In the genomic region with DNA sequence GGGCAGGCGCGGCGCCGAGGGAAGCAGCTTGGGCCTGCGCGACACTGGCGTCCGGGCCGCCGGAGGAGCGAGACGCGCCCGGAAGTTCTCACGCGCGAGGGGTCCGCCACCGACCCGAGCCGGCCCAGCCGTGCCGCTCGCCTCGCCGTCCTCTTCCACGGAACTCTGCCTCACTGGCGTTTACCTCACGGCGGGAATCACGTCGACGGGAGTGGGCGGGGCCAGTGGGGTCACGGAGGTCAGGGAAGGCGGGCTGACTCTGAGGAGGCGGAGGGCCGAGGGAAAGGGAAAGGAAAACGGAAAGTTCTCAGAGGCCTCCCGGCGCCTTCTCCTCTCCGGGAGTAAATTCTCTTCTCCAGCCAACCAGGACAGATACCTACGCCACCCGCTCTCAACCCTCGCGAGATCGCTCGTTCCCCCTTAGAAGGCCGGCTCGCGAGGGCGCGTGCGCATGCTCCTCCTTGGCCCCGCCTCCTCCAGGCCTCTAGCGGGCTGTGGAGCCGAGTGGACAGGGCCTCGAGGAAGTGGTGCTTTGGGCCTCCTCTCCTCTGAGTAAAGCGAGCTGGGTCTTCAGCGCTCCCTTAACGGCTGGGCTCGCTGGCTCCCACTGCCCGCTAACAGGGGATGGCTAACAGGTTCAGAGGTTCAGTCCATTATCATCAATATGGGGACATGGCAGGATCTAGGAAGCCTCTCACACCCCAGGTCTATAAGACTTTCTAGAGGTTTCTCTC, we compare ENCODE assay signal across 11 mouse cellular contexts. TPM values are rescaled to one million over a fixed set of nuclear protein-coding genes. Genes with fewer than 3 reads are reported as not detected.
DNase-seq lines count a peak whose midpoint lies in the region; ATAC-seq and TF ChIP-seq lines count a peak whose summit lies in the region.
"Not testable (repeated sequence)": the region's sequence is repeated elsewhere in the genome, so short reads cannot be mapped to it uniquely, and the experiment has no call there.
"Had no signal": no experiment of that assay in that cellular context is flagged by ENCODE, and none has a peak within 500 bp of the region (broad histone marks: within the 10 kb centered on the region; RNA-seq: fewer than 3 reads in every experiment).

No protein-coding gene starts in this region.

- H3K4me2 ChIP-seq in hindbrain, embryonic 13.5 days: peak overlapping the region; percentile 46
- peak overlapping the region; percentile 53 for H3K4me2 ChIP-seq in lung, embryonic 14.5 days
- peak overlapping the region; percentile 42 for H3K4me2 ChIP-seq in stomach, embryonic 16.5 days (ENCODE audit: low read depth, low read length)

- not testable (repeated sequence) for H3K27me3 ChIP-seq in ES-Bruce4 (ENCODE audit: control insufficient read depth, insufficient read depth, low read length, poor library complexity, severe bottlenecking); embryonic facial prominence, embryonic 10.5 days (replicated peaks; ENCODE audit: low read depth, poor library complexity, severe bottlenecking); hindbrain, embryonic 13.5 days; lung, embryonic 14.5 days (ENCODE audit: insufficient read depth, low read length); stomach, embryonic 16.5 days (ENCODE audit: control insufficient read depth, insufficient read depth, low read length)

- DNase-seq in embryonic facial prominence, embryonic 10.5 days (ENCODE audit: low spot score): peak; percentile 54
- peak; percentile 5 for DNase-seq in gastrocnemius, postnatal 14 days
- peak; percentile 4 to 42 for DNase-seq in kidney, postnatal 25 days
- DNase-seq in lung, embryonic 14.5 days: peak; percentile 7
- peak; percentile 37 for DNase-seq in naive thymus-derived CD4-positive, alpha-beta T cell, adult 2 months (ENCODE audit: low read depth)

- TF ChIP-seq CTCF in ES-Bruce4 (IDR thresholded peaks at IDR 0.05; ENCODE audit: low read depth, low read length); lung, embryonic 14.5 days (IDR thresholded peaks at IDR 0.05; ENCODE audit: low read depth): not testable (repeated sequence)

- H3K36me3 ChIP-seq in ES-Bruce4 (ENCODE audit: control insufficient read depth, insufficient read depth, low read length, poor library complexity, severe bottlenecking); embryonic facial prominence, embryonic 10.5 days (replicated peaks); hindbrain, embryonic 13.5 days; lung, embryonic 14.5 days (ENCODE audit: insufficient read depth); stomach, embryonic 16.5 days (ENCODE audit: control insufficient read depth, insufficient read depth, low read length): not testable (repeated sequence)

- not testable (repeated sequence) for TF ChIP-seq EP300 in ES-Bruce4 (IDR thresholded peaks at IDR 0.05; ENCODE audit: insufficient read depth, low read depth, low read length)

- H3K4me3 ChIP-seq in ES-Bruce4 (ENCODE audit: low read depth, low read length): peak overlapping the region; percentile 88
- H3K4me3 ChIP-seq in embryonic facial prominence, embryonic 10.5 days: peak overlapping the region; percentile 55
- H3K4me3 ChIP-seq in hindbrain, embryonic 13.5 days: peak overlapping the region; percentile 38
- peak overlapping the region; percentile 30 for H3K4me3 ChIP-seq in lung, embryonic 14.5 days (ENCODE audit: low read depth, low read length)
- peak overlapping the region; percentile 40 for H3K4me3 ChIP-seq in stomach, embryonic 16.5 days (replicated peaks; ENCODE audit: low read length)

- peak overlapping the region; percentile 75 for H3K27ac ChIP-seq in ES-Bruce4 (ENCODE audit: insufficient read depth, low read length)
- H3K27ac ChIP-seq in embryonic facial prominence, embryonic 10.5 days (replicated peaks); hindbrain, embryonic 13.5 days; lung, embryonic 14.5 days (ENCODE audit: low read depth); stomach, embryonic 16.5 days (ENCODE audit: low read length): not testable (repeated sequence)

- H3K4me1 ChIP-seq in ES-Bruce4 (ENCODE audit: control insufficient read depth, insufficient read depth, low read length); embryonic facial prominence, embryonic 10.5 days; hindbrain, embryonic 13.5 days (replicated peaks); lung, embryonic 14.5 days (ENCODE audit: insufficient read depth); stomach, embryonic 16.5 days (ENCODE audit: control insufficient read depth, insufficient read depth, low read length): not testable (repeated sequence)

- 0 out of 2 replicates have a peak, but pooled peaks have one; percentile 43 for ATAC-seq in hindbrain, embryonic 13.5 days (ENCODE audit: low FRiP score)
- not testable (repeated sequence) for ATAC-seq in lung, embryonic 14.5 days (ENCODE audit: insufficient read depth)
- ATAC-seq in stomach, embryonic 16.5 days (ENCODE audit: insufficient read depth, low FRiP score): peak; percentile 50; the same call in 1 of the 2 replicates

- 32% methylated on average over 63 of the region's 63 CpGs for WGBS in embryonic facial prominence, embryonic 10.5 days
- WGBS in hindbrain, embryonic 13.5 days: 30% methylated on average over 63 of the region's 63 CpGs
- 27% methylated on average over 57 of the region's 63 CpGs for WGBS in lung, embryonic 14.5 days
- WGBS in stomach, embryonic 16.5 days: 25% methylated on average over 59 of the region's 63 CpGs

- TF ChIP-seq POLR2A in ES-Bruce4 (IDR thresholded peaks at IDR 0.05; ENCODE audit: insufficient read depth, low read length): peak; percentile 29

- intact Hi-C loops in gastrocnemius, postnatal 14 days (cut with DNase I; ENCODE audit: low total_unique reads): not testable (repeated sequence)

- peak overlapping the region; percentile 76 for H3K9ac ChIP-seq in ES-Bruce4 (ENCODE audit: low read depth, poor library complexity, severe bottlenecking)
- H3K9ac ChIP-seq in hindbrain, embryonic 13.5 days: peak overlapping the region; percentile 13; the same call in 1 of the 2 replicates
- H3K9ac ChIP-seq in lung, embryonic 14.5 days; stomach, embryonic 16.5 days (ENCODE audit: low read length): not testable (repeated sequence)

- not testable (repeated sequence) for H3K9me3 ChIP-seq in ES-Bruce4 (replicated peaks; ENCODE audit: control insufficient read depth, insufficient read depth, low read length, poor library complexity, severe bottlenecking); hindbrain, embryonic 13.5 days; lung, embryonic 14.5 days (ENCODE audit: low read depth, low read length); stomach, embryonic 16.5 days (replicated peaks; ENCODE audit: control insufficient read depth, low read length)
- peaks cover 16% of the 10 kb centered on the region for H3K9me3 ChIP-seq in embryonic facial prominence, embryonic 10.5 days

RNA-seq across cellular contexts. Expression of a gene that starts 36.5 kb away (rescaled TPM):
- 25.0 and 26.4 TPM in 2 replicates for polyA plus RNA-seq in ES-Bruce4 (2011; ENCODE audit: insufficient read depth, insufficient read length, low read depth, missing spikeins)
- not detected in 2 replicates for polyA plus RNA-seq in embryonic facial prominence, embryonic 10.5 days (2016; fragmentation: Nextera tagmentation; extraction: Ambion mirVana)
- total RNA-seq in gastrocnemius, postnatal 14 days (2021): under 1 TPM in 1 of 2 experiments, not detected in 1; 0.08 TPM
- not detected in 2 replicates for polyA plus RNA-seq in hindbrain, embryonic 13.5 days (2015; fragmentation: Nextera tagmentation; extraction: Ambion mirVana)
- not detected in 2 replicates for polyA plus RNA-seq in lung, embryonic 14.5 days (2014; fragmentation: Nextera tagmentation; extraction: Ambion mirVana)
- polyA plus RNA-seq in stomach, embryonic 16.5 days (2015; fragmentation: Nextera tagmentation; extraction: Ambion mirVana): not detected in 2 replicates
- total RNA-seq: heart, postnatal 10 days had no signal
- polyA plus RNA-seq: C2C12; lung, adult 2 months had no signal

Comparison
In these comparisons a context has a peak if more than half of its experiments do, and no peak if none do; other contexts are left out.
1. H3K4me3 ChIP-seq: peak in every context shown above with its lines; median percentile 88 in ES-Bruce4; 55 in embryonic facial prominence, embryonic 10.5 days; 40 in stomach, embryonic 16.5 days; 38 in hindbrain, embryonic 13.5 days; 30 in lung, embryonic 14.5 days.
2. RNA of a gene that starts 36.5 kb away (polyA plus RNA-seq): 25.0 to 26.4 TPM in ES-Bruce4; not detected in stomach, embryonic 16.5 days, not detected in embryonic facial prominence, embryonic 10.5 days, not detected in hindbrain, embryonic 13.5 days and not detected in lung, embryonic 14.5 days; every median in the first group is over 10 times any median in the second.
3. Peak in every context shown above with its lines, with median percentiles within 50 percentile points of each other: DNase-seq and H3K4me2 ChIP-seq.